Mouse (Mus musculus) ES-E14 (cell line): ENCODE data around the gene Ikbkg.

ENCODE experiments used
- CHD2 ChIP-seq: IDR thresholded peaks from 2 replicates; pipeline ENCODE4 v1.6.1; 2014; ENCODE audit warnings: mild to moderate bottlenecking, low read depth, low read length, inconsistent platforms
- HCFC1 ChIP-seq: IDR thresholded peaks from 2 replicates; pipeline ENCODE4 v1.6.1; 2012; ENCODE audit warnings: low read length, inconsistent platforms, borderline replicate concordance; ENCODE audit not compliant: insufficient read depth
- MAFK ChIP-seq: IDR thresholded peaks from 2 replicates; pipeline ENCODE4 v1.6.1; 2014; ENCODE audit warnings: mild to moderate bottlenecking, low read depth, low read length, inconsistent platforms; ENCODE audit not compliant: insufficient read depth
- ZC3H11A ChIP-seq: IDR thresholded peaks from 2 replicates; pipeline ENCODE4 v1.6.1; 2012; ENCODE audit warnings: low read depth, mild to moderate bottlenecking, inconsistent platforms, low read length, borderline replicate concordance
- ZNF384 ChIP-seq: IDR thresholded peaks from 2 replicates; pipeline ENCODE4 v1.6.1; 2012; ENCODE audit warnings: low read depth, low read length, inconsistent platforms

DNA sequence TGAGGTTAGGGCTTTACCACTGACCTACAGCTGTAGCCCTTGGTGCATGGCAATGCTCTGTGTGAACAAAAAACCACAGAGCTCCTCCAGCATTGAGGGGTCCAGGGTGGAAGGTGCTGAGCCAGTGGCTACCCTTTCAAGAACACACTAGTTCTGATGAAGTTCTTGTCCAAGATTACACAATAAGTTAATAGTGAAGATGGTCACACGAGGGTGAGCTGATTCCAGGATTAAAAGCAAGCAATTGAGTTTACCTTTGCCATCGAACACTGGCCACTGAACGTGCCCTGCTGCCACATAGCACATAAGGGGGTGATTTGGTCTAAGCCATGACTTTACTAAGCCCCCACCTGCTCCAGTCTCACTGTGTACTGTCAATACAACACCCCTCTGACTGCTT, 34.0 kb downstream of the Ikbkg start:
- TF ChIP-seq HCFC1, result no peak
- TF ChIP-seq ZNF384, result no peak
- no peak for TF ChIP-seq CHD2
- TF ChIP-seq ZC3H11A, result no peak
- no peak for TF ChIP-seq MAFK
